Mouse (Mus musculus) right cerebral cortex, postnatal 4 days (tissue): ENCODE results near the gene Slc35f4.

ENCODE experiments used
- DNase-seq: peaks from one replicate; pipeline ENCODE4 v3.0.0-alpha.2; 2022

Slc35f4 gene

DNA sequence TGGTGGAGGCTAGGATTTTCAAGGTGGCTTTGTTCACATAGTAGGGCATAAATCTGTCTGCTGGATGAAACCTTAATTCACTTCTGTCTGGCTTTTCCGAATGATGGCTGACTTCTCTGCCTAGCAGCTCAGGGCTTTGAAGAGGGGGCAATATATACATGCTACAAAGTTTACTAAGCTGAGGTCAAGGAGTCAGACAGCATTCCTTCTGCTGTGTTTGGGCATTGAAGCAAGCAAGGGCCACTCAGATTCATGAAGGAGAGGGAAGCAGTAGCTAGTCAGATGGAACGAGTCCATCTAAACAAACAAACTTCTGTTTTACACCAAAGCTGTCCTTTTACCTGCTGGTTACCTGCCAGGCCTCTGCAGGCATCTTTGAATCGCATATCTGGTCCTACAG, 248.2 kb downstream of the Slc35f4 start:
- no peak for DNase-seq

DNA sequence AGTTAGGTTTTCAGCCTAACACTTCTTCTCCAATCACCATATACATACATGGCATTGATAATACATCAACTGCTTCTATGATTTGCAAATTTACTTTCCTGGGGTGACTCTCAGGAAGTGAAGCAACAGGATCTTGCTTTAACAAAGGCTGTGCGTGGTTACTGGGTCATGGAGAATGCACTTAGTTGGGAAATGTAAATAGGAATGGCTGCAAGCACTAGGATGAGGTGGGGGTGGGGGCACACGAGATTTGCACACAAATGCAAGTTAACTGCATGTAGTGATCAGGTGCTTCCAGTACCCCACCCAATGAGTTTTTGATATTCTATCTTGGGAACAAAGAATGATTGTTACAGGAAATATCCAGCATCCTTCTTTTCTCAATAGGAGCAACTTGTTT, 250.5 kb downstream of the Slc35f4 start:
- no peak for DNase-seq

DNA sequence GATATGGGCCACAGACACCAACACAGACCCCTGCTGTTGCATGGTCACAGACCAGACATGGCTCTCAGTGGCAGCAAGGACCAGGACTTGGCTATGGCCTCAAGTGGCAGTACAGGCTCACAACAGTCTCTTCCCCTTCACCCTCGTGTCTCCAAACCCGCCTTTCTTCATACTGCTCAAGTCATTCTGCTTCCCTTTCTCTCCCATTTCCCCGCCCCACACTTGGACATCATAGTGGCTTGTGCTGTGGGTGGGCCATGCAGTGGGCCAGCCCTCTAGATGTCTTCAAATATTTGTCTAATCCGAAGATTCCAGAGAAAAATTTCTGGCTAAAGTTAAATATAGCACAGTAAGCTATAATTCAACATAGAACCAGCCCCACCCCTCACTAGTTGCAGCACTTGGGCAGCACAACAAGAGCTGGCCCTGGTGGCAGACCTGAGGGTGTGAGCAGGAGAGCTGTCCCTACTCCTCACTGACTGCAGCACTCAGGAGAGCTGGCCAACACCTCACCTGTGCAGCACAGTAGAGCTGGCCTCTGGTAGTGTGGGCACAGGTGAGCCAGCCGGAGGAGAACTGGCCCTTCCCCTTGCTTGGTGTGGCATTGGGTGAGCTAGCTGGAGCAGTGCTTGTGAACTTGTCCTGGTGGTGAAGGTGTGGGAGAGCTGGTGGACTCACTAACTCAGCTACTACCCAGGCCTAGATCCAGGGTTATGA, 260.4 kb downstream of the Slc35f4 start:
- no peak for DNase-seq
